Mouse (Mus musculus) 3T3-L1 (cell line): ENCODE results near the gene Ap1g2.
A peak's percentile ranks its signal among the peaks of the same experiment; 100 is the strongest.

ENCODE experiments used
- DNase-seq: peaks from one replicate; pipeline ENCODE4 v3.0.0-alpha.2; 2015; ENCODE audit warnings: low read depth, low spot score

Gene Ap1g2

GRCm38 (mm10) chr14:55105836-55106809, at the start of gene Ap1g2:
Gene Ap1g2, minus strand, starts transcription at chr14:55106593.
- DNase-seq, result peak; percentile 71

- no peak for DNase-seq
These were observed 46.6 kb upstream of the Ap1g2 start for GRCm38 (mm10) chr14:55152951-55153481.

GRCm38 (mm10) chr14:55152174-55152573, 45.8 kb upstream of the Ap1g2 start:
- DNase-seq, result no peak

GRCm38 (mm10) chr14:55150985-55151384, 44.6 kb upstream of the Ap1g2 start:
- no peak for DNase-seq

GRCm38 (mm10) chr14:55149041-55149440, 42.6 kb upstream of the Ap1g2 start:
- no peak for DNase-seq

GRCm38 (mm10) chr14:55148363-55148915, 42.0 kb upstream of the Ap1g2 start:
- DNase-seq, result peak; percentile 65

- DNase-seq, result no peak
These were observed 40.5 kb upstream of the Ap1g2 start for GRCm38 (mm10) chr14:55146829-55147401.

- DNase-seq, result no peak
These were observed 39.9 kb upstream of the Ap1g2 start for GRCm38 (mm10) chr14:55146324-55146723.

- DNase-seq, result no peak
These were observed 32.9 kb upstream of the Ap1g2 start for GRCm38 (mm10) chr14:55139313-55139712.

GRCm38 (mm10) chr14:55135676-55136075, 29.3 kb upstream of the Ap1g2 start:
- no peak for DNase-seq

- DNase-seq, result no peak
These were observed 20.1 kb upstream of the Ap1g2 start for GRCm38 (mm10) chr14:55126521-55126920.

GRCm38 (mm10) chr14:55125711-55126110, 19.3 kb upstream of the Ap1g2 start:
- no peak for DNase-seq

GRCm38 (mm10) chr14:55122359-55122758, 16.0 kb upstream of the Ap1g2 start:
- DNase-seq, result no peak

- peak; percentile 79 for DNase-seq
These were observed 15.6 kb upstream of the Ap1g2 start for GRCm38 (mm10) chr14:55121947-55122346.

GRCm38 (mm10) chr14:55119421-55120134, 13.2 kb upstream of the Ap1g2 start:
- no peak for DNase-seq

GRCm38 (mm10) chr14:55118852-55119251, 12.5 kb upstream of the Ap1g2 start:
- DNase-seq, result no peak

- DNase-seq, result no peak
These were observed 10.2 kb upstream of the Ap1g2 start, which contains the start of gene Jph4 for GRCm38 (mm10) chr14:55116425-55117200. Gene Jph4, minus strand, starts transcription at chr14:55116935.

- no peak for DNase-seq
These were observed 9.5 kb upstream of the Ap1g2 start for GRCm38 (mm10) chr14:55115846-55116245.

GRCm38 (mm10) chr14:55114759-55115701, 8.6 kb upstream of the Ap1g2 start:
- no peak for DNase-seq
